Mouse (Mus musculus): ENCODE data around the gene Dgkg.
A peak's percentile ranks its signal among the peaks of the same experiment; 100 is the strongest.

Gene Dgkg

GRCm38 (mm10) chr16:22440269-22440668 lies 216.8 kb downstream of the Dgkg start:
- DNase-seq (ENCODE audit: extremely low read depth, low read depth) = no peak

- DNase-seq (ENCODE audit: extremely low read depth, low read depth) = peak; percentile 98
Measured at GRCm38 (mm10) chr16:22439499-22440177, 217.4 kb downstream of the Dgkg start, which contains the start of gene Etv5. Gene Etv5 (minus strand): TSS chr16:22439719.

- peak; percentile 33 for DNase-seq (ENCODE audit: extremely low read depth, low read depth)
Measured at GRCm38 (mm10) chr16:22438441-22439373, 218.3 kb downstream of the Dgkg start.

GRCm38 (mm10) chr16:22436106-22436505 lies 220.9 kb downstream of the Dgkg start:
- peak; percentile 58 for DNase-seq (ENCODE audit: extremely low read depth, low read depth)

- DNase-seq (ENCODE audit: extremely low read depth, low read depth) = no peak
Measured at GRCm38 (mm10) chr16:22434530-22434929, 222.5 kb downstream of the Dgkg start.

GRCm38 (mm10) chr16:22433944-22434343 lies 223.1 kb downstream of the Dgkg start:
- DNase-seq (ENCODE audit: extremely low read depth, low read depth) = no peak

- no peak for DNase-seq (ENCODE audit: extremely low read depth, low read depth)
Measured at GRCm38 (mm10) chr16:22431773-22432172, 225.2 kb downstream of the Dgkg start.

GRCm38 (mm10) chr16:22431335-22431734 lies 225.7 kb downstream of the Dgkg start:
- no peak for DNase-seq (ENCODE audit: extremely low read depth, low read depth)

- no peak for DNase-seq (ENCODE audit: extremely low read depth, low read depth)
Measured at GRCm38 (mm10) chr16:22430211-22430951, 226.6 kb downstream of the Dgkg start.

GRCm38 (mm10) chr16:22429377-22429776 lies 227.6 kb downstream of the Dgkg start:
- no peak for DNase-seq (ENCODE audit: extremely low read depth, low read depth)

- no peak for DNase-seq (ENCODE audit: extremely low read depth, low read depth)
Measured at GRCm38 (mm10) chr16:22428853-22429341, 228.1 kb downstream of the Dgkg start.

- DNase-seq (ENCODE audit: extremely low read depth, low read depth) = no peak
Measured at GRCm38 (mm10) chr16:22426866-22427265, 230.2 kb downstream of the Dgkg start.

GRCm38 (mm10) chr16:22422256-22422655 lies 234.8 kb downstream of the Dgkg start:
- DNase-seq (ENCODE audit: extremely low read depth, low read depth) = no peak

Measured in MEL-GATA-1-ER (cell line).